Mouse (Mus musculus) C2C12 (cell line): ENCODE measurements around the gene AL732309.1.

Experiments used
- CEBPB ChIP-seq: IDR thresholded peaks from one replicate; pipeline ENCODE4 v1.6.1; 2011; ENCODE audit warnings: low read depth, mild to moderate bottlenecking, control low read depth, moderate library complexity
- CTCF ChIP-seq: IDR thresholded peaks from one replicate; pipeline ENCODE4 v1.5.1; 2011; ENCODE audit not compliant: control insufficient read depth, insufficient read depth, insufficient read length
- MAX ChIP-seq: IDR thresholded peaks from one replicate; pipeline ENCODE4 v1.6.1; 2011; ENCODE audit warnings: mild to moderate bottlenecking, control low read depth
- MYOD1 ChIP-seq: IDR thresholded peaks from one replicate; pipeline ENCODE4 v1.6.1; 2011; ENCODE audit warnings: low read depth; ENCODE audit not compliant: control insufficient read depth, insufficient read length
- MYOG ChIP-seq: IDR thresholded peaks from one replicate; pipeline ENCODE4 v1.6.1; 2011; ENCODE audit not compliant: control insufficient read depth, insufficient read length; ENCODE audit errors: extremely low read depth
- USF1 ChIP-seq: IDR thresholded peaks from one replicate; pipeline ENCODE4 v1.6.1; 2011; ENCODE audit warnings: low read depth, mild to moderate bottlenecking, control low read depth, moderate library complexity

DNA sequence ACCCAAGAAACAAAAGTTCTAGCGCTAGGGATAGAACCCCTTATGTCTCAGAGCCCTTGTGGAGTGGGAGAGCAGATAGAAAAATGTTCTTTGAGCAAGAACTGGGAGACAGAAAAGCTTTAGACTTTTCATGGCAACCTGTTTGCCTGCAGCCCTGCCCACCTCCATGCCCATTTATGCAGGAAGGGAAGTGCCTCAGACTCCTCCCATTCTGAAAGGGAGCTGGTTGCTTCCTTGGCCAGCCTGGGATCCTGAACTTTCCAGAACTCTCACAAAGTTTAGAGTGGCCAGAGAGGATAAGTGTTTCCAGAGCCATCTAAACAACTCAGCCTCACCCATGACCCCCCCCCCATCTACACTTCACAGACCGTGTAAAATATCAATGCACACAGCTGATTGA, 49.5 kb downstream of the AL732309.1 start:
- TF ChIP-seq CTCF, result no peak
- TF ChIP-seq MYOD1, result no peak
- TF ChIP-seq MYOG, result no peak
- no peak for TF ChIP-seq USF1
- TF ChIP-seq MAX, result no peak
- TF ChIP-seq CEBPB, result no peak
